Mouse (Mus musculus): ENCODE measurements at regions not wholly inside any gene's neighbourhood (a gene's known extent, or its start where the extent isn't known, plus 50 kb on each side); places are given as distances from the start of the nearest gene placed in this dataset.

DNA sequence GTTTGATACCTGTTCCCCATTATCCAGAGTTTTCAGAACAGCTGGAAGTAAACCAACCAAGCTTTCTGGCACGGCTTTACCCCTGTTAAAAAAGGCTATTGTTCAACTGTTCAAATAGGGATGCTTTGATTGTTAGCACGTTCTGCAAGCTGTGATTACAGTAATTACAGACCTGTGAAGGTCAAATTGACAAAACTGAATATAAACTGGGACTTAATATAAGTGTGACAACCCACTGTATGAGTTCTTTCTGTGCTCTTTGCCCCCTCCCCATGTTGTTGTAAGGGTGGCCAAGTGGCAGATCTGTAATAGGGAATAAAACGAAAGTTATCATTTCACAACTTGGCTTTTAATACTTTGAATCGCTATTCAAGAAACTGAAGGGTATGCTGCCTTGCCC, 105.0 kb upstream of the 4933415F23Rik start:
- DNase-seq, result no peak

DNA sequence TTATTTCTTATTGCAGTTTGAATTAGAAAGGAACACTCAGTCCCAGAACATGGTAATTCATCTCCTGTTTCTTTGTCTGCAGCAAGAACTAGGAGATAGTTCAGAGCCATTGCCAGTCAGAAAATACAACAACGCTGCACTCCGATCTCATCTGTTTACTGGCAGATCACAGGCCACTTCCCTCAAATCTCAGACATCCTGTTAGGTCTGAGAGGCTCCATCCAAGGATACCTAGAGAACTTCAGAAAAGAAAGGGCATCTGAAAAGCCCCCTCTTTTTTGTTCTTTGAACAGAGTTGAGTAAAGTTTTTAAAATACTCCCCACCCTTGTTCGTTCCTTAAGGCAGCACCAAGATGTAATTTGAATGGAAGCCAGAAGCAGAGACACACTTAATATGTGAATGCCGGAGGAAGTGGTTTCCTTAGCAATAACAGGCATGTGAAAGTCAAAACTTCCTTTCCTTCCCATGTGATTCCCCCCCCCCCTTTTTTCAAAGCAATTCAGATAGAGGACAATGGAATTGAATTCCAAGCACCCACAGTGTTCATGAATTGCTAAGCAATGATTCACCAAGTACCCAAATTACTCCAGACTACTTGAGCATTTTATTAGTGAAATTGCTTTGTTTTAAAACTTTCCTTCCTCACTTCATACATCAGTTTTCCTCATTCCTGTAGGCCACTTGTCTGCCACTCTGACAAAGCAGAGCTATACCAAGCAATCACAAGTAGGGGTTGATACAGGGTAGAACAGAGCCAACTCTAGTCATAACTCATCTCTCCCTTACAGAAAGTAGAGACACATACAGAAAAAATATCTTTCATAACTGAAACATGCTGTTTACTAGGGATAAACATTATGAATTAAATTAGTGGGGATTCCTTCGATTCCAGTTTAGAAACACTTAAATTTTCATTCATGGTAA, 100.7 kb upstream of the 4933415F23Rik start:
- no peak for DNase-seq

DNA sequence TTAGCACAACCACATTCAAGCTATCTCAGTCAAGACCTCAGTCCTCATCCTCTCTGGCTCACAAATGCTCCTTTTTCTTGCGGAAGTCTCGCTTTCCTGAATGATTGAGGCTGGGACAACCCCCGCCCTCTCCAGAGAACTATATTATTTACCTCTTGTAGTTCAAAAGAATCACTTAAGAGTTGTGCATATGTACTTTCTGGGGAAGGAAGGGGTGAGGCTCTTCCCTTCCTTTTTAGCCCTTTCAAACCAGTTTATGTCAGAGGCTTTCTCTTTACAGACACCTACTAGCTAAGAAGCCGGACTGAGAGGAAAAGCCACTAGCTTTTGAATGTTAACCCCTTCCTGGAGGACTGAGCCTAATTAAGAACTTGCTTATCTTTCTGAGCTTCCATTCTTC, 98.4 kb upstream of the 4933415F23Rik start:
- no peak for DNase-seq

DNA sequence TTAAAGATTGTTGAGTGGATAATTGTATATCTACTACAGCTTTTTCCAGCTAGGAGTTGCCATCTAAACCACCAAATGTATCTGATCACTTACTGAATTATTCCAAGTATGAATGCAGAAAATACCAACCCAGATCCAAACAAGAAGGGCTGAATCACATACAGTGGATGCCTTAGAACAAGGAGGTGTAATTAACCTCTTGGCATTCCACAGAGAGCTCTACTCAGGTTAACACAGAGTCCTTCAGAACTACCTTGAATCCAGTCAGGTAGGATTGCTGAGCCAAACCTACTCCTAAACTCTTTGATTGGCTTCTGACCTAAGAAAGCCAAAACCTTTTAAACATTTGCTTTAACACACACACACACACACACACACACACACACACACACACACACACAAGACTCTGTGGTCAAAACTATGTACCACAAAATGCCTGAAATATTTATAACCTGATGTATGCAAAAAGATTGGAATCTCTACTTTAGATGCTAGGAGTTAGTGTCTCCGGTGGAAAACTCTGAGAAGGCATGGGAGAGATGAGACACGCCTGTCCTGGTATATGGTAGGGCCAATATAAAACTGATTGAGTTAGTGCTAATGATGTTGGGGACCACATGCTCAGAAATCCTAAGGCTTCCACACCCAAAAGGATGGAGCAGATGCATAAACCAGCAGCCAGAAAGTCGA, 88.4 kb upstream of the 4933415F23Rik start:
- no peak for DNase-seq

DNA sequence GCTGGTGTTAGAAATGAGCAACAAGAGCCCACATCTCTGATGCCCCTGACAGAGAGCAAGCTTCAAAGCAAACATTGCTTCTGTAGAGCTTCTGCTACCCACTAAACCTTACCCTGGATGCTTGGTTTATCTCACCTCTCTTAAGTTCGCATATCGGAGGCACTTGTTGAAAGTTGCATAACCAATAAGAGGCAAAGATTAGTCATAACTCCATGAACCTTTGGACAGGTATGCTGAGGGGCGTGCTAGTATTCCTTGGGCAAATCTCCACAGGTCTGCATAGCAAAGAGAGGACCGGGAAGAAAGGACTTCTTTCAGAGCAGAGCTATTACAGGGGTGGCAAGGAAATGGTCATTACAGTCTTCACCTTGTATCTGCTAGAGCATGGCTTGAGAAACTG, 87.7 kb upstream of the 4933415F23Rik start:
- no peak for DNase-seq

DNA sequence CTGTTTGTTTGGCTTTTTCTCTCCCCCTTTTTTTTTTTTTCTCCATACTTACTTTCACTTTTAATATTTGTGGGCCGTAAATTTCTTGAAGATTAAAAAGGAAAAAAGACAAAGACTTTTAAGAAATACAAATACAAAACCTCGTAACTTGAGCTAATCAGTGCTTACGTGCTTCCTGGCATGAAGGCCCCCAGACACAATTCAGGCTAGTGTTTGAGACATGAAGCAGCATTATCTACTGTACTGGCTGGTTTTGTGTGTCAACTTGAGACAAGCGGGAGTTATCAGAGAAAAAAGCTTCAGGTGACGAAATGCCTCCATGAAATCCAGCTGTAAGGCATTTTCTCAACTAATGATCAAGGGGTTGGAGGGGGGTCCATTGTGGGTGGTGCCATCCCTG, 86.2 kb upstream of the 4933415F23Rik start:
- no peak for DNase-seq

DNA sequence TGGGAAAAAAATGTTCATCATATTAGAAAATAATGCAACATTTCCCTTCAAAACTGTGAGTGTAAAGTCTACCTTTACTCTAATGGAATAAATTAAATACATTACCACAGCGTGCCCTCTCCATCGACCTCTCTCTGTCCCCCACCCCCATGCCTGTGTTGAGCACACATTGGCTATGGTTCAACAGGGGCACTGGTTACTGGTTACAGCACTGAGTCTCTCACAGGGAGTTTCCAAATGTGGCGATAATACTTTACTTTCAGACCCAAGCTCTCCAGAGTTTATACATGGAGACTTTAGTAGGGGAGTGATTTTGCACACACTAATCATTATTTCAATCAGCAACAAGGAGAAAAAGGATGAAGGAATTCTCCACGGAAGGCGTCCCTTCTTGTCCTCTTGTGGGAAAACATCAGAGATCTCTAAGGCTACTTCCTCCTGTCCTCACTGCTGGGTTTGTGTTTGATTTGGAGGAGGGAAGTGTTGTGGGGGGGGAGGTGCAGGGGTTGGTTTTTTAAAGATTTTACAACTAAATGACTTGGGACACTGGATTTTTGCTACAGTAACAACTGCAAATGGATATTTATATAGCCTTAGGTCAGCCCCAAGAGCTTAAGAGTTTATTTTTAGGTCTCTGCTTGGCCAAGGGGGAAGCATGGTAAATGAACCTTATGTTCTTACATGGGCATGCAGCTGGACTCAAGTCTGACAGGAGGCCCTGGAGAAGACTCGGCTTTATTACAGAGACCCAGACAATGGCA, 85.6 kb upstream of the 4933415F23Rik start:
- DNase-seq, result no peak

DNA sequence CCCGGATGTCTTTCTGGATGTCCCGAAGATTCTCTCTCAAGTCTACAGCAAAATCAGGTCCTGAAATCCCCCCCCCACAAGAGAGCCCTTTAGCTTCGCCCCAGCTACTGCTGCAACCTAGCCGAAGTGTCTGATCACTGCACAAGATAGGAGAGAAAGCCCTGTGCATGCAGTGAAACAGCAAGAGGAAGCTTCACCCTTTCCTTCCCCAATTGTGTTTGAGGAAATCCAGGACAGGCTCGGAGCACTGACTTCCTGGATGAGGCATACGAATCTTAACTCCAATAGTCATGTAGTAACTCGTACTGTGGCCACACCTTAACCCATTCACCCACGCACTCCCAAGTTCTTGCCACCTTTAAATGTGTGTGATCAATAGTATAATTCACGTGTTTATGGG, 82.7 kb upstream of the 4933415F23Rik start:
- DNase-seq, result no peak

DNA sequence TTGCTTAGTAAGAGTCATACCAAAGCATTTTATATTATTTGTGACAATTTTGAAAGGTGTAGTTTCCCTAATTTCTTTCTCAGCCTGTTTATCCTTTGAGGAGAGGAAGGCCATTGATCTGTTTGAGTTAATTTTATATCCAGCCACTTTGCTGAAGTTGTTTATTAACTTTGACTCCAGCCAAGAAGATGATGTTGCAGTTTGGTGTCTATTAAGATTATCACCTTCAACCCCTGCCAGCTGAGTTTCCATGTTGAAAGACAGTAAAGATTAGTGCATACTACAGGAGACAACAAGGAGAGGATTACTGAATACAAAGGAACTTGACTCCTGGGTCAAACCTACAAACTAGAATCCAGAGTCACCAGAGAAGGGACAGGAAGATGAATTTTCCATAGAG, 80.5 kb upstream of the 4933415F23Rik start:
- no peak for DNase-seq

DNA sequence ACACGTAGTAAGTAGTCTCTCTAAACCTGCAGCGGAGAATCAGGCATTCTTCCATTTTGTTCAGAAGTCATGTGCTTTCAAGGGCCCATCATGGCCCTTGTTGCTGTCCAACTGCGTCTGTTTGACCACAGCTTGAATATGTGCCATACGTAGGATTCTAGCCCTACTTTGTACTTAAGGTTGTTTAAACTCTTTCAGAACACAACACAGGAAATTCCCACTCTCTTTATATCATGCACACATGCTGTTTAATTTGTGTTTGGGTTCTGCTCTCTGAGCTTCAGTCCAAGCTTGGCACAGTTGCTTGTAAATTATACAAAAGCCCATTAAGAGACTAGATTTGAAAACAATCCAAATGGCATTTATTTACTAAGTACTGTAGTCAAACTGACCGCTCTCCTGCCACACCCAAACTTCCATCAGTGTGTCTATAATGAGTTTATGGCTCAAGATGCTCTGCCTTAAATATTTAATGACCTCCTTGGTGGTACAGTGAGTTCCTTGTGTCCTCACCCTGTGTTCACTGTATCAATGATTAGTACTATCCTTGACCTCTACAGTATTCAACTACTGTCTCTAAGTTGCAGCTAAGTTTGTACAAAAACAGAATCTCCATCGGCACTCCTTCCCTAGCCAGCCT, 76.4 kb upstream of the 4933415F23Rik start:
- no peak for DNase-seq

DNA sequence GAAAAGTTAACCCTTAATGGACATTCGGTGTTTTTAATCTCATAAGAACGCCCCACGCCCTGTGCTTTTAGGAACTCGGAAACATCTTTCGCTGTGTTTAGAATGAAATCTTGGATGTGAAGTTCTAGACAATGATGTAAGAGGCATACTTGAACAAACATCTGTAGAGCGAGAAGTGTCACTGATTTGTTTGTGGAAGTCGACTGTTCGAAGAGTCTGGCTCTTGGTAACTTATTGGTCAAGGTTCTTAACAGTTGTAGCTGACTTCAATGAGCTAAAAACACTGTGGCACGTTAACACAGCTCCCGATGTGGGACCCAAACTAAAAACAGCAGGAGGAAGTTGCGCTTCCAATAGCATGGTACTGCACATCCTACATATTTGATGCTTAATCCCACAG, 72.0 kb upstream of the 4933415F23Rik start:
- no peak for DNase-seq

DNA sequence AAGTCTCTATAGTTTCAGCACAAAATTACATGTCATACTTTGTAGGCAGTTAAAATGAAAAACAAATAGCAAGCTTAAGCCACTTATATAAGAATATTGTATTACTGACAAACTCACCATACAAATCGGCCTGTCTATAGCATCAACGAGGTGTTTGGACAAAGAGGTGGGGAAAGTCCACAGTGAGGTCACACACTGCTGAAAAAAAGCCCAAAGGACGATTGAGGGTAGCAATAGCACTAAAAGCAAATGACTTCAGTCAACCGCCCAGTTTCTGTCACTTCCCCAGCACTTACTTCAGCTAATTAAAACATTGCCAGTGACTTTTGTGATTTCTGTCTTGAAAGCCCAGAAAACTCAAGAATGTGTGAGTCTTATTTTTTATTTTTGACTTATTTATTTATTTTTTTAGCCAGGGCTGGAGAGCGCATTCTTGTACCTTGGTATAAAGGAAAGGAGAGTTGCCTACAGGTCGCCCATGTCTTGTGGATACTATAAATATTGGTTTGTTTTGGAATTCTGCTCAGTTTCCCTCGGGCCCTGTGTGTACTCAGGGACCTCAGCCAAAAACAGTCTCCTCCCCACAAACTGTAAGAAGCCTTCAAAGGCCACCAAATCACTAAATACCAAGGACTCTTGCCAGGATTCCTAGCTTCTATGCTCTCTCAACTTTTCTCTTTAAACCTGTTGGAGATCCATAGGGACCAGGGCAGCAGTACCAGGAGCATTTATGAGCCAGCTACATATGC, 71.2 kb upstream of the 4933415F23Rik start:
- no peak for DNase-seq

DNA sequence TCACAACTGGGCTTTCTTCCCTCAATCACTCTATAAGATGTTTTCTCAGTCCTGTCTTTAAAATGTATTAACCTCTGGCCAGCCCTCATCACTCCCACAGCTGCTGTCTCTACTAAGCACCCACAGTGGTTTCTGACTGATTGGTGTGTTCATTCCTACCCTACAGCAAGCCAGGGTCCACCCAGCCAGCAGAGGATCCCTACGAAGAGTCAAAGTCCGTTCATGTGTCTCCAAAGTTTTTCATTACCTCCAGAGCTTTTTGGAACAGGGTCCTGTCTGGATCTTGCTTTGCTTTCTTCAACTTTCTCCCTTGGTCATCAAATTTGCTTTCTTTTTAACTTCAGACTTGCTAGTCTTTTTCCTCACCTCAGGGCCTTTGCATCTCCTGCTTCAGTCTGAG, 69.3 kb upstream of the 4933415F23Rik start:
- no peak for DNase-seq

DNA sequence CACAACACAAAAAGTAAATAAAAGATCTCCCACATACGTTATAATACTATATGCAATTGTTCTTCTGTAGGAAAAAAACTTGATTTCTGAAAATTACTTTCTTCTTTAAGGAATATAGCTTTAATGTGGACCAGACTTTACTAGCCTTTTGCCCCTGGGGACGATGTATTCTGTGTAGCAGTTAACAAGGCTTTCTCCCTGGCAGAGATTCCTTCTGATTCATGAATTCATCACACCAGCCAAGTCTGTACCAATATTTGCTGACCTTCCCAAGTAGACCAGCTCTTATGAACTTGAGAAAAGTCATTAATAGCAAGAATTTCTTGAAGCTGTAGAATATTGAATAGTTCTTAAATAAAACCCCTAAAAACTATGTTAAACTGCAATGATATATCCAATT, 68.7 kb upstream of the 4933415F23Rik start:
- DNase-seq, result no peak

DNA sequence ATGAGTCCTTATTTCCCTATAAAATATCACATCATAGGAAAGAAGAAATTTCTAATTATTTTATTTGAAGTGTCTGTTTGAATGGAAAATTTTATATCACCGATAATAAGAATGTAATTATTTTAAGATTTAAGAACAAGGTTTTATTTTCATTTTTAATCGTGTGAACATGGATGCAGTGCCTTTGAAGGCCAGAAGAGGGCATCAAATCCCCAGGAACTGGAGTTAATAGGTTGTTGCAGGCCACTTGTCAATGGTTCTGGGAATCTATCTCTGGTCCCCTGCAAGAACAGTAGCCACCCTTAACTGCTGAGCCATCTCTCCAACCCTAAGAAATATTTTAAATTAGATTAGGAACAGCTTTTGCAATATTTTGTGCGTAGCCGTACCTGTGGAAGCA, 66.5 kb upstream of the 4933415F23Rik start:
- DNase-seq, result no peak

DNA sequence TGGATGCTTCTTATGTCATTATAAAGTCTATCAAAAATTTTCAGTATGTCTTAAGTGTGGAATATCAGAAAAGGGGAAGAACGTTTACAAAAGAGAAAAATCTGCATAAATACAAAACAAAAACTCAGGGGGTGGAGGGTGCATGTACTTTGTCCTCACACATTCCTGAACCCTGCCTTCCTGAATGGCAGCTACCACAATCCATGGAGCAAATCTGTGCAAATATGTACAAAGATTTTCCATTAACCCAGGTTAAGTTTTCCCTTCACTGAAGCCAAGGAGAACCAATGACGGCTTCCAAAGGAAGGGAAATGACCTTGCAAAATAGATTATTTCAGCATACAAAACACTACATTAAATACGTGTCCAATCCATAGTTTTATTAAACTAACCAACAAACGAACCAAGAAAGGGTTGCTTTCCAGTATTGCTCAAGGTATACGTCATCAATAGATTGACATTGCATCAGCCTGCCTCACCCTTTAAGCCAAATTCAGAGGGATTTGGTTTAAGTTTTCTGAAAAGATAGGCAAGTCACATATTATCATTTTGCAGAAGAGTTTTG, 61.4 kb upstream of the 4933415F23Rik start:
- DNase-seq, result no peak

DNA sequence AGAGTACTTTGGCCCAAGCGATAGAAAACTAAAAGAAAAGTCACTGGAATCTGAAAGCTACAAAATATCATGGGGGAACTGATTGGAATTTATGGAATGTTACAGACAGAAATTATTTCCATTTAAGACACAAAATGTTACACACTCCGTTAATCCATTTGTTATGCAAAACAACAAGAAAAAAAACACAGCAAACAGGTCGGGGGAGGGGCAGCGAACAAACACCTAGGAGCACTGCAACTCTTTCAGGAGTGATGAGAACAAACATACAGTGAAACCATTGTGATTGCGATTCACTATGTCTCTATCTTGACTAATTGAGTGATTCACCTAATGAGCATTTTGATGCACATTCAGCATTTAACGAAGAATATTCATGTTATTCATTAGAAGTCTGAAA, 60.7 kb upstream of the 4933415F23Rik start:
- DNase-seq, result no peak

Measured in embryo, embryonic 11 days (tissue).